15 mouse cellular contexts compared by ENCODE assay signal in genomic region chr10:122882614-122883013, GRCm38 (mm10).
DNase-seq lines count a peak whose midpoint lies in the region; ATAC-seq and TF ChIP-seq lines count a peak whose summit lies in the region.
"Had no signal": no experiment of that assay in that cellular context is flagged by ENCODE, and none has a peak within 500 bp of the region (broad histone marks: within the 10 kb centered on the region; RNA-seq: fewer than 3 reads in every experiment).

No protein-coding gene starts in this region.

- H3K4me3 ChIP-seq in forebrain, embryonic 14.5 days (ENCODE audit: low read depth, low read length), result no peak overlapping the region
- H3K4me3 ChIP-seq in forebrain, embryonic 15.5 days, result no peak overlapping the region
- H3K4me3 ChIP-seq in hindbrain, embryonic 15.5 days, result no peak overlapping the region
- no peak overlapping the region for H3K4me3 ChIP-seq in stomach, embryonic 16.5 days (replicated peaks; ENCODE audit: low read length)
- H3K4me3 ChIP-seq in intestine, postnatal 0 days (ENCODE audit: low read depth, low read length), result no peak overlapping the region
- H3K4me3 ChIP-seq in cerebellum, adult 2 months (replicated peaks; ENCODE audit: insufficient read depth, low read depth, low read length), result no peak overlapping the region
- H3K4me3 ChIP-seq: embryonic facial prominence, embryonic 13.5 days; heart, embryonic 15.5 days; intestine, embryonic 15.5 days; limb, embryonic 12.5 days; lung, embryonic 15.5 days had no signal

- H3K9me3 ChIP-seq in forebrain, embryonic 14.5 days (replicated peaks; ENCODE audit: control insufficient read depth, low read length), result no peaks in the 10 kb centered on the region
- no peaks in the 10 kb centered on the region for H3K9me3 ChIP-seq in forebrain, embryonic 15.5 days
- H3K9me3 ChIP-seq in hindbrain, embryonic 15.5 days, result no peaks in the 10 kb centered on the region
- no peaks in the 10 kb centered on the region for H3K9me3 ChIP-seq in stomach, embryonic 16.5 days (replicated peaks; ENCODE audit: control insufficient read depth, low read length)
- H3K9me3 ChIP-seq in intestine, postnatal 0 days (ENCODE audit: control insufficient read depth), result no peaks in the 10 kb centered on the region
- H3K9me3 ChIP-seq: embryonic facial prominence, embryonic 13.5 days; heart, embryonic 15.5 days; intestine, embryonic 15.5 days; limb, embryonic 12.5 days; lung, embryonic 15.5 days had no signal

- TF ChIP-seq POLR2A in cerebellum, adult 2 months (IDR thresholded peaks at IDR 0.05; ENCODE audit: borderline replicate concordance, insufficient read depth, low read length), result no peak

- no peaks in the 10 kb centered on the region for H3K36me3 ChIP-seq in forebrain, embryonic 14.5 days (ENCODE audit: control insufficient read depth, insufficient read depth, low read length)
- H3K36me3 ChIP-seq in forebrain, embryonic 15.5 days, result no peaks in the 10 kb centered on the region
- no peaks in the 10 kb centered on the region for H3K36me3 ChIP-seq in hindbrain, embryonic 15.5 days
- no peaks in the 10 kb centered on the region for H3K36me3 ChIP-seq in stomach, embryonic 16.5 days (ENCODE audit: control insufficient read depth, insufficient read depth, low read length)
- no peaks in the 10 kb centered on the region for H3K36me3 ChIP-seq in intestine, postnatal 0 days (ENCODE audit: control insufficient read depth, insufficient read depth)
- H3K36me3 ChIP-seq: embryonic facial prominence, embryonic 13.5 days; heart, embryonic 15.5 days; intestine, embryonic 15.5 days; limb, embryonic 12.5 days; lung, embryonic 15.5 days had no signal

- peak overlapping the region; percentile 18; the same call in 1 of the 2 replicates for H3K27ac ChIP-seq in forebrain, embryonic 14.5 days (ENCODE audit: low read depth, low read length)
- H3K27ac ChIP-seq in forebrain, embryonic 15.5 days (replicated peaks), result no peak overlapping the region; the same call in 1 of the 2 replicates
- H3K27ac ChIP-seq in hindbrain, embryonic 15.5 days (replicated peaks), result peak overlapping the region; percentile 95; the same call in 1 of the 2 replicates
- peak overlapping the region; percentile 19; the same call in 1 of the 2 replicates for H3K27ac ChIP-seq in stomach, embryonic 16.5 days (ENCODE audit: low read length)
- H3K27ac ChIP-seq in intestine, postnatal 0 days (ENCODE audit: low read depth, low read length), result no peak overlapping the region
- no peak overlapping the region for H3K27ac ChIP-seq in cerebellum, adult 2 months (ENCODE audit: insufficient read depth, low read length)
- H3K27ac ChIP-seq: heart, embryonic 15.5 days; limb, embryonic 12.5 days; lung, embryonic 15.5 days had no signal

- no peak for DNase-seq in forebrain, embryonic 14.5 days (ENCODE audit: low spot score)
- peak; percentile 3 to 16 for DNase-seq in monocyte, adult 2 months (ENCODE audit: low read depth in 1 of 2, low spot score in 2 of 2)
- DNase-seq in cerebellum, adult 2 months, result no peak
- DNase-seq: adrenal gland, postnatal 10 days; cerebellum, adult 18-20 months had no signal

- no peak overlapping the region for H3K9ac ChIP-seq in forebrain, embryonic 14.5 days (ENCODE audit: low read length)
- no peak overlapping the region for H3K9ac ChIP-seq in forebrain, embryonic 15.5 days (replicated peaks)
- H3K9ac ChIP-seq in hindbrain, embryonic 15.5 days, result no peak overlapping the region
- no peak overlapping the region for H3K9ac ChIP-seq in stomach, embryonic 16.5 days (ENCODE audit: low read length)
- no peak overlapping the region for H3K9ac ChIP-seq in intestine, postnatal 0 days (ENCODE audit: low read depth, low read length)
- H3K9ac ChIP-seq: embryonic facial prominence, embryonic 13.5 days; heart, embryonic 15.5 days; intestine, embryonic 15.5 days; limb, embryonic 12.5 days; lung, embryonic 15.5 days had no signal

- 87% methylated on average over 4 of the region's 4 CpGs for WGBS in forebrain, embryonic 14.5 days
- whole genome bisulfite sequencing in forebrain, embryonic 15.5 days, result 88% methylated on average over 4 of the region's 4 CpGs
- WGBS in hindbrain, embryonic 15.5 days, result 72% methylated on average over 4 of the region's 4 CpGs
- WGBS in stomach, embryonic 16.5 days, result 38% methylated on average over 4 of the region's 4 CpGs
- 44% methylated on average over 4 of the region's 4 CpGs for WGBS in intestine, postnatal 0 days
- 81% methylated on average over 4 of the region's 4 CpGs for WGBS in cerebellum, adult 2 months

- no peak overlapping the region for H3K4me2 ChIP-seq in forebrain, embryonic 14.5 days (ENCODE audit: low read length)
- no peak overlapping the region for H3K4me2 ChIP-seq in forebrain, embryonic 15.5 days (replicated peaks)
- no peak overlapping the region for H3K4me2 ChIP-seq in hindbrain, embryonic 15.5 days
- H3K4me2 ChIP-seq in stomach, embryonic 16.5 days (ENCODE audit: low read depth, low read length), result no peak overlapping the region
- no peak overlapping the region for H3K4me2 ChIP-seq in intestine, postnatal 0 days (replicated peaks; ENCODE audit: low read depth)
- H3K4me2 ChIP-seq: embryonic facial prominence, embryonic 13.5 days; heart, embryonic 15.5 days; intestine, embryonic 15.5 days; limb, embryonic 12.5 days; lung, embryonic 15.5 days had no signal

- no peak for ATAC-seq in forebrain, embryonic 14.5 days
- ATAC-seq in forebrain, embryonic 15.5 days (replicated peaks), result no peak
- ATAC-seq in monocyte, adult 5-6 weeks (replicated peaks; ENCODE audit: insufficient number of reproducible peaks, low FRiP score, low TSS enrichment, poor library complexity, severe bottlenecking), result no peak
- no peak for ATAC-seq in hindbrain, embryonic 15.5 days (ENCODE audit: low FRiP score, low read depth)
- no peak for ATAC-seq in stomach, embryonic 16.5 days (ENCODE audit: insufficient read depth, low FRiP score)
- ATAC-seq in intestine, postnatal 0 days, result no peak
- ATAC-seq: intestine, embryonic 15.5 days had no signal

- no peak for TF ChIP-seq CTCF in intestine, postnatal 0 days (IDR thresholded peaks at IDR 0.05; ENCODE audit: low read depth)
- no peak for TF ChIP-seq CTCF in cerebellum, adult 2 months (IDR thresholded peaks at IDR 0.05; ENCODE audit: borderline replicate concordance, insufficient read depth, low read depth, low read length)

- H3K27me3 ChIP-seq in forebrain, embryonic 14.5 days (replicated peaks; ENCODE audit: control insufficient read depth, insufficient read depth, low read length), result no peaks in the 10 kb centered on the region
- no peaks in the 10 kb centered on the region for H3K27me3 ChIP-seq in forebrain, embryonic 15.5 days
- H3K27me3 ChIP-seq in hindbrain, embryonic 15.5 days, result no peaks in the 10 kb centered on the region
- no peaks in the 10 kb centered on the region for H3K27me3 ChIP-seq in stomach, embryonic 16.5 days (ENCODE audit: control insufficient read depth, insufficient read depth, low read length)
- H3K27me3 ChIP-seq in intestine, postnatal 0 days (replicated peaks; ENCODE audit: control insufficient read depth, insufficient read depth, low read length), result no peaks in the 10 kb centered on the region
- no peaks in the 10 kb centered on the region for H3K27me3 ChIP-seq in cerebellum, adult 2 months (ENCODE audit: control insufficient read depth, insufficient read depth, low read length)
- H3K27me3 ChIP-seq: embryonic facial prominence, embryonic 13.5 days; heart, embryonic 15.5 days; intestine, embryonic 15.5 days; limb, embryonic 12.5 days; lung, embryonic 15.5 days had no signal

- peaks cover 36% of the 10 kb centered on the region for H3K4me1 ChIP-seq in forebrain, embryonic 14.5 days (ENCODE audit: control insufficient read depth, insufficient read depth, low read length)
- H3K4me1 ChIP-seq in forebrain, embryonic 15.5 days, result peaks cover 40% of the 10 kb centered on the region
- H3K4me1 ChIP-seq in hindbrain, embryonic 15.5 days (replicated peaks), result peaks cover 57% of the 10 kb centered on the region
- H3K4me1 ChIP-seq in stomach, embryonic 16.5 days (ENCODE audit: control insufficient read depth, insufficient read depth, low read length), result peaks cover 37% of the 10 kb centered on the region
- H3K4me1 ChIP-seq in intestine, postnatal 0 days (replicated peaks; ENCODE audit: control insufficient read depth, insufficient read depth, low read length), result no peaks in the 10 kb centered on the region
- peaks cover 38% of the 10 kb centered on the region for H3K4me1 ChIP-seq in cerebellum, adult 2 months (ENCODE audit: control insufficient read depth, insufficient read depth, low read length)

Comparison
In these comparisons a context has a peak if more than half of its experiments do, and no peak if none do; other contexts are left out.
1. H3K27ac ChIP-seq: peak in forebrain, embryonic 14.5 days (single experiment), hindbrain, embryonic 15.5 days (single experiment) and stomach, embryonic 16.5 days (single experiment); none in forebrain, embryonic 15.5 days (single experiment), intestine, postnatal 0 days (single experiment) and cerebellum, adult 2 months (single experiment).
2. DNase-seq: peak in monocyte, adult 2 months (2 of 2); none in forebrain, embryonic 14.5 days (single experiment) and cerebellum, adult 2 months (0 of 2).